Mouse (Mus musculus): ENCODE results near the gene Slc25a42. TPM values are rescaled to one million over a fixed set of nuclear protein-coding genes. Genes with fewer than 3 reads are reported as not detected.
"Not testable (repeated sequence)": the region's sequence is repeated elsewhere in the genome, so short reads cannot be mapped to it uniquely, and the experiment has no call there.

The Slc25a42 gene
- polyA plus RNA-seq, 1 experiment from 2014 or later = 7.1 TPM

- Histone ChIP-seq H3K4me3 (ENCODE audit: low read depth, low read length) (no peak overlapping the region), H3K9me3 (ENCODE audit: control insufficient read depth, low read length) (no peaks in the 10 kb centered on the region), H3K27ac (ENCODE audit: low read depth, low read length) (peak overlapping the region; percentile 25; the same call in 1 of the 2 replicates), H3K27me3 (replicated peaks; ENCODE audit: control insufficient read depth, insufficient read depth, low read length) (no peaks in the 10 kb centered on the region), H3K4me2 (no peak overlapping the region), H3K9ac (ENCODE audit: low read depth, low read length) (no peak overlapping the region), H3K4me1 (replicated peaks; ENCODE audit: control insufficient read depth, insufficient read depth, low read length) (no peaks in the 10 kb centered on the region; the same call in 1 of the 2 replicates), H3K36me3 (ENCODE audit: control insufficient read depth, insufficient read depth, low read length) (peaks cover 24% of the 10 kb centered on the region; the same call in 1 of the 2 replicates)
- ATAC-seq (replicated peaks; ENCODE audit: low FRiP score) (no peak), DNase-seq (ENCODE audit: low spot score) (no peak)
- WGBS = 70% methylated on average over 8 of the region's 8 CpGs
These were observed 8.2 kb upstream of the Slc25a42 start for GRCm38 (mm10) chr8:70220236-70220840.

DNA sequence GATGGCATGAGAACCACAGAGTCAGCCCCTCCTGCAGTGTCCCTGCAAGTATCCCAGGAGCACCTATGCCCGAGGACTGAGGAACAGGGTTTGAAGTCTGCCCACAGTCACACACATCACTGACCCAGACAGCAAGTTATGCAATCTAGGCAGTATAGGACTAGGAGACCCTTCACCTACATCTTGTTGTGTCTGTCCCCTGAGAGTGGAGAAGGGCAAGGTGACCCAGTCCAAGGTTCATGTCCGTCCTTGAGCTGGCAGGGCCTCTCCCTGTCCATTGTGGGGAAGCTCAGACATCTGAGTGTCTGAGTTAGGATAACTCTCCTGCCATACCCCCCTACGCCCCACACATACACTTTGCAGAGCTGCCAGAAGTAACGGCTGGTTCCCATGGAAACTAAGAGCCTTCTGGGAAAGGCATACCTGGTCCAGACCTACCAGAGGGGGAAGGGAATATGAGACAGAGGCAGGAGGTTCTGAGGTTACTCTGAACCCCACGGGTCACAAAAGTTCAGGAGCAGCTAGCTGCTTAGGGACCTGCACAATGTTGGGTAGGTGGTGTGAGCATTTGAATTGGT, 7.1 kb upstream of the Slc25a42 start:
- Histone ChIP-seq H3K4me1 (replicated peaks; ENCODE audit: control insufficient read depth, insufficient read depth, low read length) (no peaks in the 10 kb centered on the region; the same call in 1 of the 2 replicates), H3K27me3 (replicated peaks; ENCODE audit: control insufficient read depth, insufficient read depth, low read length) (no peaks in the 10 kb centered on the region), H3K4me3 (ENCODE audit: low read depth, low read length) (no peak overlapping the region), H3K27ac (ENCODE audit: low read depth, low read length) (no peak overlapping the region), H3K36me3 (ENCODE audit: control insufficient read depth, insufficient read depth, low read length) (peaks cover 13% of the 10 kb centered on the region; the same call in 1 of the 2 replicates), H3K9ac (ENCODE audit: low read depth, low read length) (no peak overlapping the region), H3K4me2 (no peak overlapping the region), H3K9me3 (ENCODE audit: control insufficient read depth, low read length) (no peaks in the 10 kb centered on the region)
- 57% methylated on average over 5 of the region's 5 CpGs for WGBS
- DNase-seq (ENCODE audit: low spot score) (no peak), ATAC-seq (replicated peaks; ENCODE audit: low FRiP score) (no peak)

DNA sequence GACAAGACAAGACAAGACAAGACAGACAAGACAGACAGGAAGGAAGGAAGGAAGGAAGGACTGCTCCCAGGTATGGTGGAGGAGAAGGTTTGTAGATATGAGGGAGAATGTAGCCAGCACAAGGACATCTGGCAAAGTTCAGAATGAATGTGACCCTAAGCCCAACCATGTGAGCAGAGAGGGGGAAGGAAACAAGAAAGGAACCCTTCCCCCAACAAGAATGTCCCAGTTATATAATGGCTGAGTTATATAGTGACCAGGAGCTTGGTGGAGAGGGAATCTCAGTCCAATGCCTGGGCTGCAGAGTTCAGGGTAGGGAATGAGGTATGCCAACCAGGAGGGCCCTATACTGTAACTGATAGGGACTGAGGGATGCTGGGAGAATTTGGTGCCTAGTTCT, 5.3 kb upstream of the Slc25a42 start:
- H3K27ac ChIP-seq (ENCODE audit: low read depth, low read length) = no peak overlapping the region
- no peak overlapping the region for H3K9ac ChIP-seq (ENCODE audit: low read depth, low read length)
- DNase-seq (ENCODE audit: low spot score) (no peak), ATAC-seq (replicated peaks; ENCODE audit: low FRiP score) (no peak)
- H3K4me3 ChIP-seq (ENCODE audit: low read depth, low read length) = no peak overlapping the region
- H3K27me3 ChIP-seq (replicated peaks; ENCODE audit: control insufficient read depth, insufficient read depth, low read length) = no peaks in the 10 kb centered on the region
- H3K9me3 ChIP-seq (ENCODE audit: control insufficient read depth, low read length) = no peaks in the 10 kb centered on the region
- peaks cover 4% of the 10 kb centered on the region for H3K4me1 ChIP-seq (replicated peaks; ENCODE audit: control insufficient read depth, insufficient read depth, low read length)
- H3K36me3 ChIP-seq (ENCODE audit: control insufficient read depth, insufficient read depth, low read length) = peaks cover 6% of the 10 kb centered on the region; the same call in 1 of the 2 replicates
- no peak overlapping the region for H3K4me2 ChIP-seq

DNA sequence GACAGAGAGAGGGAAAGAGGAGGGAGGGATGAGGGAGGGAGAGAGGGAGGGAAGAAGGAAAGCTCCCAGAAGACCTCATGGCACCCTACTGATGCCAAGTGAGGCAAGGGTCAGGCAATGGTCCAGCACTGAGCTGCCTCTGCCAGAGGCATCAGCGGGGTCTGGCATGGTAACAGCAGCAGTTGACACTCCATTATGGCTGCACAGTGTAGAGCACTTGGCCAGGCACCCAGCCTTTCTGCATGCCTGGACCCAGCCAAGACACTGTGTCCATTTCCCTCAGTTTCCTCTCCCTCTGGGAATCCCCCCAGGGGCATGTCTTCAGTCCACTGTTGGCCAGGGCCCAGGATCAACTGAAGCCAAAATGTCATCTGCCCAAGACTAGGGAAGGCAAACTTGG, 4.5 kb upstream of the Slc25a42 start:
- H3K4me2 ChIP-seq = no peak overlapping the region
- H3K4me1 ChIP-seq (replicated peaks; ENCODE audit: control insufficient read depth, insufficient read depth, low read length) = peaks cover 4% of the 10 kb centered on the region
- H3K27ac ChIP-seq (ENCODE audit: low read depth, low read length) = no peak overlapping the region
- DNase-seq (ENCODE audit: low spot score) (no peak), ATAC-seq (replicated peaks; ENCODE audit: low FRiP score) (no peak)
- H3K9ac ChIP-seq (ENCODE audit: low read depth, low read length) = no peak overlapping the region
- 71% methylated on average over 1 of the region's 1 CpGs for WGBS
- H3K9me3 ChIP-seq (ENCODE audit: control insufficient read depth, low read length) = no peaks in the 10 kb centered on the region
- no peaks in the 10 kb centered on the region for H3K27me3 ChIP-seq (replicated peaks; ENCODE audit: control insufficient read depth, insufficient read depth, low read length)
- H3K36me3 ChIP-seq (ENCODE audit: control insufficient read depth, insufficient read depth, low read length) = peaks cover 3% of the 10 kb centered on the region; the same call in 1 of the 2 replicates
- no peak overlapping the region for H3K4me3 ChIP-seq (ENCODE audit: low read depth, low read length)

- not testable (repeated sequence) for H3K4me1 ChIP-seq (replicated peaks; ENCODE audit: control insufficient read depth, insufficient read depth, low read length); DNase-seq (ENCODE audit: low spot score); H3K36me3 ChIP-seq (ENCODE audit: control insufficient read depth, insufficient read depth, low read length); H3K27me3 ChIP-seq (replicated peaks; ENCODE audit: control insufficient read depth, insufficient read depth, low read length); H3K9ac ChIP-seq (ENCODE audit: low read depth, low read length); H3K4me2 ChIP-seq; H3K27ac ChIP-seq (ENCODE audit: low read depth, low read length); ATAC-seq (replicated peaks; ENCODE audit: low FRiP score); H3K9me3 ChIP-seq (ENCODE audit: control insufficient read depth, low read length); H3K4me3 ChIP-seq (ENCODE audit: low read depth, low read length)
- WGBS = 83% methylated on average over 3 of the region's 3 CpGs
These were observed 4.1 kb upstream of the Slc25a42 start for GRCm38 (mm10) chr8:70216161-70216560.

DNA sequence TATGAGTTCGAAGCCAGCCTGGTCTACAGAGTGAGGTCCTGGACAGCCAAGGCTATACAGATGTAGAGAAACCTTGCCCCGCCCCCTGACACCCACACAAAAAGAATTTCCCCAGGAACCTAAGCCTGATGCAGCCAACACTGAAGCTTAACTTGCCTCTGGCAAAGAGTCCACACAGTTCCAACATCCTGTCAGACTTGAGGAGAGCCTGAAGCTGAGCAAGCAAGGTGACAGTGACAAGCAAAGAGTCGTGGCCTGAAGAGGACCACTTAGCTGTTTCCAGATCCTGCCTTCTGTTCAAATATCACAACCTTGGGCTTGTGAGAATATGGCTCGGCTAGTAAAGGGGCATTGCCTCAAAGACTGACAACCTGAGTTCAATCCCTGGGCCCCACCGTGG, 3.0 kb upstream of the Slc25a42 start:
- Histone ChIP-seq H3K36me3 (ENCODE audit: control insufficient read depth, insufficient read depth, low read length) (no peaks in the 10 kb centered on the region), H3K4me3 (ENCODE audit: low read depth, low read length) (no peak overlapping the region), H3K27ac (ENCODE audit: low read depth, low read length) (no peak overlapping the region), H3K9ac (ENCODE audit: low read depth, low read length) (no peak overlapping the region), H3K27me3 (replicated peaks; ENCODE audit: control insufficient read depth, insufficient read depth, low read length) (no peaks in the 10 kb centered on the region), H3K4me1 (replicated peaks; ENCODE audit: control insufficient read depth, insufficient read depth, low read length) (peaks cover 12% of the 10 kb centered on the region), H3K9me3 (ENCODE audit: control insufficient read depth, low read length) (no peaks in the 10 kb centered on the region), H3K4me2 (no peak overlapping the region)
- no peak for ATAC-seq (replicated peaks; ENCODE audit: low FRiP score)
- DNase-seq (ENCODE audit: low spot score) = no peak
- 67% methylated on average over 5 of the region's 5 CpGs for whole genome bisulfite sequencing

- Histone ChIP-seq H3K27ac (ENCODE audit: low read depth, low read length) (no peak overlapping the region), H3K4me2 (no peak overlapping the region), H3K9ac (ENCODE audit: low read depth, low read length) (no peak overlapping the region), H3K36me3 (ENCODE audit: control insufficient read depth, insufficient read depth, low read length) (no peaks in the 10 kb centered on the region), H3K4me3 (ENCODE audit: low read depth, low read length) (no peak overlapping the region), H3K9me3 (ENCODE audit: control insufficient read depth, low read length) (no peaks in the 10 kb centered on the region), H3K27me3 (replicated peaks; ENCODE audit: control insufficient read depth, insufficient read depth, low read length) (no peaks in the 10 kb centered on the region), H3K4me1 (replicated peaks; ENCODE audit: control insufficient read depth, insufficient read depth, low read length) (peaks cover 12% of the 10 kb centered on the region)
- no peak for DNase-seq (ENCODE audit: low spot score)
- no peak for ATAC-seq (replicated peaks; ENCODE audit: low FRiP score)
- WGBS = 69% methylated on average over 3 of the region's 3 CpGs
These were observed 2.3 kb upstream of the Slc25a42 start for GRCm38 (mm10) chr8:70214411-70214810.

DNA sequence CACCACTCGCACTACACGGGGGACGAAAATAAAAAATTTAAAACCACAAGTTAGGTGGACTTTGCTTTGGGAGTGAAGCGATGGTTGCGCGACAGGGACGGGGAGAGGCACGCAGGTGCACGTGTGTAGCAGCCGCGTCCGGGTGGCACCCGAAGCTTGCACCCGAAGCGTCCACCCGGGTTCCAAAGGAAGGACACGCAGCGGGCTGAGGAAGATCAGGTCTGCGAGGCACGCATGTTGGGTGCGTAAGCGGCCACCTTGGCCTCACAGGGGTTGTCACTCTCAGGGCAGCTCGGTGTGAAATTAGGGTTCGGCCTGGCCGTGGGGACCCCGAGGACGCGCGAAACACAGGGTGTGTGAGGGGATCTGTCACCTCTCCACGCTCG, 386 bp downstream of the Slc25a42 start:
- Histone ChIP-seq H3K4me2 (peak overlapping the region; percentile 98), H3K27me3 (replicated peaks; ENCODE audit: control insufficient read depth, insufficient read depth, low read length) (no peaks in the 10 kb centered on the region), H3K4me3 (ENCODE audit: low read depth, low read length) (peak overlapping the region; percentile 70), H3K9ac (ENCODE audit: low read depth, low read length) (peak overlapping the region; percentile 79), H3K36me3 (ENCODE audit: control insufficient read depth, insufficient read depth, low read length) (no peaks in the 10 kb centered on the region), H3K4me1 (replicated peaks; ENCODE audit: control insufficient read depth, insufficient read depth, low read length) (peaks cover 16% of the 10 kb centered on the region), H3K27ac (ENCODE audit: low read depth, low read length) (peak overlapping the region; percentile 49; the same call in 1 of the 2 replicates), H3K9me3 (ENCODE audit: control insufficient read depth, low read length) (no peaks in the 10 kb centered on the region)
- peak; percentile 2; the same call in 1 of the 2 replicates for ATAC-seq (replicated peaks; ENCODE audit: low FRiP score)
- no peak for DNase-seq (ENCODE audit: low spot score)
- 2% methylated on average over 31 of the region's 31 CpGs for WGBS

DNA sequence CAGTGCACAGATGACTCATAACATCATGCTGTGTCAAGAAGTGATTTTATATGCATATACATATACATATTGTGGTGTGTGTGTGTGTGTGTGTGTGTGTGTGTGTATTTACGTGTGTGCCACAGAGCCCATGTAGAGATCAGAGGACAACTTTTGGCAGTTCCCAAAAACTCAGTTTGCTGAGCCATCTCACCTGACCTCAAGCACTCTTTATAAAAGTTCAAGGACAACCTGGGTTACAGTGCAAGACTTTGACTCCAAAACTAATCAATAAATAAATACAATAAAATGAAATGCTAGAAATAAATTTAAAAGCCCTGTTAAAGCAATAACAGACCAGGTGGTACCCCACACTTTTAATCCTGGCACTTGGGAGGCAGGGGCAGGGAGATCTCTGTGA, 830 bp downstream of the Slc25a42 start:
- Histone ChIP-seq H3K27ac (ENCODE audit: low read depth, low read length) (no peak overlapping the region), H3K4me2 (peak overlapping the region; percentile 98), H3K27me3 (replicated peaks; ENCODE audit: control insufficient read depth, insufficient read depth, low read length) (no peaks in the 10 kb centered on the region), H3K36me3 (ENCODE audit: control insufficient read depth, insufficient read depth, low read length) (no peaks in the 10 kb centered on the region), H3K4me1 (replicated peaks; ENCODE audit: control insufficient read depth, insufficient read depth, low read length) (peaks cover 16% of the 10 kb centered on the region), H3K9ac (ENCODE audit: low read depth, low read length) (peak overlapping the region; percentile 79), H3K9me3 (ENCODE audit: control insufficient read depth, low read length) (no peaks in the 10 kb centered on the region), H3K4me3 (ENCODE audit: low read depth, low read length) (peak overlapping the region; percentile 70)
- WGBS = 87% methylated on average over 1 of the region's 1 CpGs
- DNase-seq (ENCODE audit: low spot score) (no peak), ATAC-seq (replicated peaks; ENCODE audit: low FRiP score) (no peak)
